Mouse (Mus musculus) cortical plate, adult 2 months (tissue): ENCODE data around the gene Trp63.

Experiments used
- CTCF ChIP-seq: fragments of 200-500 bp; IDR thresholded peaks from 2 replicates; pipeline ENCODE4 v1.5.1; 2011; ENCODE audit warnings: mild to moderate bottlenecking, control low read depth, low read length; ENCODE audit not compliant: insufficient read depth; ENCODE audit errors: extremely low read depth
- POLR2A ChIP-seq: fragments of 200-500 bp; IDR thresholded peaks from 2 replicates; pipeline ENCODE4 v1.6.1; 2011; ENCODE audit warnings: mild to moderate bottlenecking, low read length, control low read depth; ENCODE audit not compliant: insufficient read depth; ENCODE audit errors: extremely low read depth

DNA sequence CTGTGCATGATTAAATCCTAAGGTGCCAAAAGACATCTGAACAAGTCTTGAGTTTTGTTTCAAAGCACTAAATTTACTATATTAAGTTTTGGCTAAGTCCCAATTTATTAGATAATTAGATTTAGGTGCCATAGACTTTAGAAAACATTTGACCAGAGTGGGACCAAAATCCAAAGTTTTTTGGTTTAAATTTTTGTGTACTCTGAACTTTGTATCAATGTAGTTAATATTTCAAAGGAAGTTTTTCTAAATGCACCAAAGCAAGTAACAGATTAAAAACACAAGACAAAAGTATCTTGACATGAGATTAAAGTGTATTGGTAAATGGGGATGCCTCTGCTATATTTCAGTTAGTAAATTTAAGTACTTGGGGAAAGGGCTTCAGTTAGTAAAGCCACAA, 194.6 kb downstream of the Trp63 start:
- no peak for TF ChIP-seq CTCF
- no peak for TF ChIP-seq POLR2A
